Mouse (Mus musculus): Measurements from ENCODE around the gene Farp1. TPM values are rescaled to one million over a fixed set of nuclear protein-coding genes. Genes with fewer than 3 reads are reported as not detected.
"Not testable (repeated sequence)": the region's sequence is repeated elsewhere in the genome, so short reads cannot be mapped to it uniquely, and the experiment has no call there.

Gene Farp1
- total RNA-seq, 2 experiments from 2014 or later: 1.9 TPM; not detected in 1

- no peak for ATAC-seq (replicated peaks; ENCODE audit: poor library complexity, severe bottlenecking)
Measured at GRCm38 (mm10) chr14:121172065-121173036, 137.4 kb downstream of the Farp1 start.

GRCm38 (mm10) chr14:121175385-121175784 lies 140.4 kb downstream of the Farp1 start:
- peak; percentile 98 for ATAC-seq (replicated peaks; ENCODE audit: poor library complexity, severe bottlenecking)

DNA sequence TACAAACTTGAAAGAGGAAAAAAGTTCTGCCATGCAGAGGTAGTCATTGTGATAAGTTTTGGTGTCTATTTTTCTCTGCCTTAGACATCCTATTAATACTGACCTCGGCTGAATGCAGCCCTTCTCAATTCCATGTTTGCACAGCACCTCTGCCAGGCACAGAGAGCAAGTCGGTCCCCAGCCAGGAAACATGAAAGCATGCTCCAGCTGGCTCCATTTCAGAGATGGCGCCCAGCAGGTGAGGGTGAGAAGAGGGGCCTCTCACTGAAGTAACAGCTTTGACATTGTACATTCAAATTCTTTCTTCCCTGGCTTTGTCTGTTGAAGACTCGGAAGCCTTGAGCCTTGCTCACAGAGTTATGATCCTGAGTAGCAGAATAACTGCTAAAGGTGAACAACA lies 140.9 kb downstream of the Farp1 start:
- no peak for ATAC-seq (replicated peaks; ENCODE audit: poor library complexity, severe bottlenecking)

DNA sequence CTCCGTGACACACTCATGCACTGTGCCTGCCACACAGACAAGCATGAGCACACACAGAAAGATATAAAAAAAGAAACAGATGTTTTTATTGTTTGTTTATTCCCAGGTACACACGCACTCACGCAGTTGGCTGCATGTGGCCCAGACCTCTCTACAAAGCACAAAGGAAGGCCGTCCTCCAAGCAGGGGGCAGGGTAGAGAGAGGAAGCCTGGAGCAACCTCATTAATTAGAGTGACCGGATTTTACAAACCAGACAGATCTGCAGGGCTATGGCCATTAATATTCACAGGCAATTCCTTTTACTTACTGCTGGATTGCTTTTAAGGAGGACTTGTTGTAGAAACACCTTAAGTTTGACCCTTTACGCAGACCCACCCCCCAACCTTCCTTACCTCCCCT lies 142.9 kb downstream of the Farp1 start:
- no peak for ATAC-seq (replicated peaks; ENCODE audit: poor library complexity, severe bottlenecking)

DNA sequence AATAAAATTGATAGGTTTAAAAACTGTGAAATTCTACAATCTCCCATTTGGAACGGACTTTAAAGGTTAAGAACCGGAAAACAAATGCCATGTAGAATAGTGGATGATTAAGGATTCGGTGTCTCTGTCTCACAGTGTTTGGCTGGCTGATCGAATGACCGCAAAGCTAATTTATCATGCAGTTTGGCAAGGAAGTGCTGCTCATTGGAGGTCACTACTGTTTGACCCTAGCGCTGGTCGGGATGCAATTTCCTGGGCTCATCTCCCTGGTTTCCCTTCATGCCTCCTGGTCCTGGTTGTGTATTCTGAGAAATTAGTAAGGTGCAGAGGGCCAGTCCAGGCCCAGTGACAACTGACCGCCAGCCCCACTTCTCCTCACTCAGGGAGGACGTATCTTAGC lies 145.6 kb downstream of the Farp1 start:
- ATAC-seq (replicated peaks; ENCODE audit: poor library complexity, severe bottlenecking): no peak

DNA sequence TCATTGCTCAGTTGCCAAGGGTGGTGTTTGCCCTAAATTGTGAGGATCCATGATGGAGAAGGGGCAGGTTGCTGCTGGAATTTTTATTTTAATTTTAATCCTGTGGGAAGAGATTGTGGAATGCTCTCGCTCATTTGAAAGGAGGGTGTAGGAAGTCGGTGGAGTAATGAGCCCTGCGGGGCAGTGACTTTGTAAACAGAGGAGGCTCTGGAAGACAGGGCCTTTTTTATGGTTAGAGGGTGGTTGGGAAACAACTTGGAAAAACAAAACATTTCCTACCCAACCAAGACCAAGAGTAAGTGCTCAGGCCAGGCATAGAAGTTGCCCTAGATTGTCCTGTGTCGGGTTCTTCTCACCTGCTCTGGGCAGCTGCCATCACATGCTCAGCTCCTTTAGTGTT lies 146.8 kb downstream of the Farp1 start:
- no peak for ATAC-seq (replicated peaks; ENCODE audit: poor library complexity, severe bottlenecking)

DNA sequence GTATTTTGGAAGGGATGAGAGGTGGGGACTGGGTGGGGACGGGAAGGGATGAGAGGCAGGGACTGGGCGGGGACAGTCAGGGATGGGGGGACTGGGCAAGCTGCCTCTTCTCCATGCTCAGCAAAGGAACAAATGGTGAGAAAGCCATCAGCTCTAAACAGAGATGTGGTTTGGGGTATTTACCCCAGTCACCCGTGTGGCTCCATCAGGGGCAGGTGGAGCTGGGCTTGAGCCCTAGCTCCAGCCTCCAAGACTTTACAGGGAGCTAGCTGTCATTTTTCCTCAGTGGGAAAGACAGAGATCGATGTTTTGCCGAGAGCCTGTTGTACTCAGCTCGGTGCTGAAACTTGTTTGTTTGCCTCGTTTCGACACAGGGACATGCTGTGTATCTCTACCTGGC lies 148.0 kb downstream of the Farp1 start:
- ATAC-seq (replicated peaks; ENCODE audit: poor library complexity, severe bottlenecking): no peak

DNA sequence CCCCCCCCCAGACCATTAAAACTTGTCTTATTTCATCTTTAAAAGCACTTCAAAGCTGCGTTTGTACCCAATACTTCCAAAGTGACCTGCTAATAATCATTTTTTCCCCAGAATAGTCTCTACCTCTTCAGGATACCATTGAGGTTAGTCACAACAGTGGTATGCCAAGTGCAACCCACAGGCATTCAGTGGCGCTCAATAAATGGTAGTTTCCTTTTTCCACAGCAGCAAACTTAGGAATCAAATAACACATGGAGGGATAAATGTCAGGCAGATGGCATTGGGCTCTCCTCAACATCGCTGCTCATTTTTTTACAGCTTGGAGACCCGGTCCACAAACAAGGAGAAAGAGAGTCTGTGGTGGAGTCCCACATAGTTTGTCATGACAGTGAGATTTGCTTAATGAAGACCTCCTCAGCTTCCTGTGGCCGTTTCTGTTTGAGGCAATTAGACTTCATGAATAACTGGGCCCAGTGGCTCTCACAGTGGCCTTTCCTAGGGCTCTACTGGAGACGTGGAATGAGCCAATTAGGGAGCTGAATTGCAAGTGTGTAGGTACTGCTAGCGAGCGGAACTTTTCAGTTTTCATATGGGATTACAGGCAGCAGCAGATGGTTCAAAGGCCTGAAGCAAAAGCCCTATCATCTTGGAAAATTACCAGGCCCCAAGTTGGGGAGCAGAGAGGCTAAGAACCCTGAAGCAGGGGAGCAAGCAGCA lies 148.6 kb downstream of the Farp1 start:
- no peak for ATAC-seq (replicated peaks; ENCODE audit: poor library complexity, severe bottlenecking)

GRCm38 (mm10) chr14:121184351-121184750 lies 149.4 kb downstream of the Farp1 start:
- ATAC-seq (replicated peaks; ENCODE audit: poor library complexity, severe bottlenecking): no peak

DNA sequence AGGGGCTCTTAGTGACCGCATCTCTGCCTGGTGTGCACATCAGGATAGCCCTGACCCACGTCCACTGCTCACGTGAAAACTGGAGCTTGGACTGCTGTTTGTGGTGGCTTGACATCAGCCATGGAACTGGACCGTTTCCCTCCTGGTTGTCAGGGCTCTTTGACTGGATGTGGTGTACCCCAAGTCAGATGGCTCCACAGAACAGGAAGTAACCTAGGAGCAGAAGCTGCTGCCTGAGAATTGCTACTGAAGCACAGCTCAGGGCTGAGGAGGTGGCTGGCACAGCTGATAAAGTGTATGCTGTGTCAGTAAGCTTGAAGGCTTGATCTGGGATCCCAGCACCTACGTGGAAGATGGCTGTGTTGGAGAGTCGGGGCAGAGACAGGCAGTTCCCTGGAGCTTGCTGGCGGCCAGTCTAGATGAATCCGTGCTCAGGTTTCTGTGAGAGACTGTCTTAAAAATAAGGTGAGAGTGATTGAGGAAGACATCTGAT lies 151.4 kb downstream of the Farp1 start:
- peak; percentile 84 for ATAC-seq (replicated peaks; ENCODE audit: poor library complexity, severe bottlenecking)

DNA sequence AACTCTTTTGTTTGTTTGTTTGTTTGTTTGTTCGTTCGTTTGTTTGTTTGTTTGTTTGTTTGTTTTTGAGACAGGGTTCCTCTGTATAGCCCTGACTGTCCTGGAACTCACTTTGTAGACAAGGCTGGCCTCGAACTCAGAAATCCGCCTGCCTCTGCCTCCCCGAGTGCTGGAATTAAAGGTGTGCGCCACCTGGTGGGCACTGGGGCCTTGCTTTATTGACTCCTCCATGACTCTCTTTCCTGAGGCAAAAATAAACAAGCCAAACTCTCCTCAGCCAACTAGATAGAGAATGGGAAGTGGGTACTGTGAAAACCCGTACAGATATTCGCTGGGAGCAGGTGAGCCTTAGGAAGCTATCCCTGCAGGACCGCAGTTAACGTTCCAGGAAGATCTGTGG lies 154.8 kb downstream of the Farp1 start:
- ATAC-seq (replicated peaks; ENCODE audit: poor library complexity, severe bottlenecking): not testable (repeated sequence)

DNA sequence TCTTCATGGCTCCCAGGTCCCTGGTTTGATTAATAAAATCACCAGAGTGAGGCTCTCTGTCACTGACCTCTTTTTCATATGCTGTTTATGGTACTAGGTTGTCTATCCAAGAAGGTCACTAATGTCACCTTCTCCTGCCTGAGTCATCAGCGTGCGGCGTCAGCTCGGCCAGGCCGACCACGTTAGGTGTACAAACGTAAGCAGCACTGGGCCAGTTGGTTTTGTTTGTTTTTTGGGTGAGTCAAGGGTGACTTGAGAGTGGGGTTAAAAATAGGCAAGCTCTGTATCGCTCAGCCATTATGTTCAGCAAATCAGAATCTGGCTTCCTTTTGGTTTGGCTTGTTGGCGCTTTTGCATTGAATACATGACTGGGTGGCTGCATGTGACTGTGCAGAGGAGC lies 155.4 kb downstream of the Farp1 start:
- no peak for ATAC-seq (replicated peaks; ENCODE audit: poor library complexity, severe bottlenecking)

DNA sequence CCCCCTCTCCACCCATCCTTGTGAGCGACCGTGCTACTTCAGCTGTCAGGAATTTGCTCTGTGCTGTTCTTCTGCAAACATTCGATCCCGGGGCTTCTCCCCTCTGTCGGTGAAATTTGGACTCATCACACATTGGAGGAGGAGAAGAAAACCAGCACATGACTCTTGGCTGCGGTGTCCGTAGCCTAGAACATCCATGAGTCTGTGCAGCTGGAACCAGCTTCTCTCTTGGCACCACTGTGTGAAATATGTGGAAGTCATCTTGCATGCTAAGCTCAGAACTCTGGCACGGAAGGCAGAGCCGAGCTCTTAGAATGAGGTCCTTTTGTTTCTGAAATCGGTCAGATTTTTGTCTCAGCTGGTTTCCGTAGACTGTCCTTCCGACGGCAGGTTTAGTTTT lies 156.7 kb downstream of the Farp1 start:
- no peak for ATAC-seq (replicated peaks; ENCODE audit: poor library complexity, severe bottlenecking)

DNA sequence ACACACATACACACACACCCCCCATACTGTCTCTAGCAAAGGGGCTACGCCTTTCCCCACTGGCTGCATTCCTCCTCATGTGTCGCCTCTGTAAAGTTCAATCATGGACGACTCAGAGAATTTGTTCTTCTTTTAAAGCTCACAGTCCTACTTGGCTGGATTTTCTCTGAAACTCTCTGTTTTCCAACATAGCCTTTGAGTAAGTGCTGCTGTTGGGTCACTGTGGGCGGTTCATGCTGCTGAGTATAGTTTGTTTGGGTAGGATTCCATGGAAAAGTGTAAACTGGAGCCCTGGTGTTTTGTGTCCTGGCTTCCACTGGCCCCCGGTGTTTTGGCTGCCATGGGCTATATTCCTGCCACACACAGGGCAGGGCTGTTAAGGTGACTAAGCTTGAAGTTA lies 157.4 kb downstream of the Farp1 start:
- no peak for ATAC-seq (replicated peaks; ENCODE audit: poor library complexity, severe bottlenecking)

- ATAC-seq (replicated peaks; ENCODE audit: poor library complexity, severe bottlenecking): no peak
Measured at GRCm38 (mm10) chr14:121193981-121194380, 159.0 kb downstream of the Farp1 start.

DNA sequence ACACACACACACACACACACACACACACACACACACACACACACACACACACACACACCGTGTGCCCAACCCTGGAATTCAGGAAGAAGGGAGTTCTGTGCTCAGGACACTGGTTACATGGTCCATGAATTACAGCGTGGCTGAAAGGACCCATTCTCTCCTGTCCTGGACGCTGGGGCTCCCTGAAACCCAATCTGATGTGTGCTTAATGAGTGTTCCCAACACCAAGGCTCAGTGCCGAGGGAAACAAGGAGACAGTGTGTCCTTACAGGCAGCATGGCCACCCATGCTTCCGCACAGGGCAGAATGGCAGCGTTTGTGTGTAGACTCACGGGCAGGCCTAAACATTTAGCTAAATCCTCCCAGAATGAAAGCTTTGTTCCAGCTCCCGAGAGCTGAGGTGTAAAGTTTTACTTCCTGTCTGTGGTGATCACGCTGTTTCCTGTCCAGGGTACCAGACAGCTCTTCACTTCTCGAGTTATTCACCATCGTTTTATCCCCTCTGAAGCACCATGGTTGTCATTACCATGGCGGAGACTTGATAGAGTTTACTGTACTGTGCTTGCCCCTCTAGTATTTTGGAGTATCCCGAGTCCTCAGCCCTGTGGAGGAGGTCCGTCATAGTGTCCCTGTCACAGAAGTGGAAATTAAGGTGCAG lies 164.0 kb downstream of the Farp1 start:
- ATAC-seq (replicated peaks; ENCODE audit: poor library complexity, severe bottlenecking): peak; percentile 22; the same call in 1 of the 2 replicates

GRCm38 (mm10) chr14:121199789-121200188 lies 164.8 kb downstream of the Farp1 start:
- no peak for ATAC-seq (replicated peaks; ENCODE audit: poor library complexity, severe bottlenecking)

GRCm38 (mm10) chr14:121200353-121200752 lies 165.4 kb downstream of the Farp1 start:
- ATAC-seq (replicated peaks; ENCODE audit: poor library complexity, severe bottlenecking): no peak

- ATAC-seq (replicated peaks; ENCODE audit: poor library complexity, severe bottlenecking): no peak
Measured at GRCm38 (mm10) chr14:121201178-121201577, 166.2 kb downstream of the Farp1 start.

DNA sequence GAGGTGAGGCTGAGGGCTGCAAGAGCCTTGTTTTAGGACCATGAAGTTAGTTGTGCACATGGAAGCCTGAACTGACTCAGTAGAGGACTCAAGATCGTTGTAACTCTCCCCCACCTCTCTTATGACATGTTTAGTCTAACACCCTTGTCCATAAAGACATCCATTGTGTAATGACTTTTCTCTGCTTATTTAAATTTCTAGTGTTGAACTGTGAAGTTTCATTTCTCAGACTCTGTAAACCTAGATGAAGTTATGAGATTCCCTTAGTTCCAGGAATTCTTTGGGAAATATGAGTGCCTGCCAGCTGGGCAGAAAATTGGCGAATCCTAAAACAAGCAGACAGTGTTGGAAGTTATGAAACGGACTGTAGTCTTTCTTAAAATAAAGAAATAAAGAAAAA lies 170.5 kb downstream of the Farp1 start:
- no peak for ATAC-seq (replicated peaks; ENCODE audit: poor library complexity, severe bottlenecking)

All from granulocyte monocyte progenitor cell, adult 5-6 weeks (primary cell).